Mouse (Mus musculus): Measurements from ENCODE around the gene 1700037H04Rik. TPM values are rescaled to one million over a fixed set of nuclear protein-coding genes. Genes with fewer than 3 reads are reported as not detected.
A peak's percentile ranks its signal among the peaks of the same experiment; 100 is the strongest.

1700037H04Rik gene
- polyA plus RNA-seq, 1 experiment from 2014 or later = 73.0 TPM

DNA sequence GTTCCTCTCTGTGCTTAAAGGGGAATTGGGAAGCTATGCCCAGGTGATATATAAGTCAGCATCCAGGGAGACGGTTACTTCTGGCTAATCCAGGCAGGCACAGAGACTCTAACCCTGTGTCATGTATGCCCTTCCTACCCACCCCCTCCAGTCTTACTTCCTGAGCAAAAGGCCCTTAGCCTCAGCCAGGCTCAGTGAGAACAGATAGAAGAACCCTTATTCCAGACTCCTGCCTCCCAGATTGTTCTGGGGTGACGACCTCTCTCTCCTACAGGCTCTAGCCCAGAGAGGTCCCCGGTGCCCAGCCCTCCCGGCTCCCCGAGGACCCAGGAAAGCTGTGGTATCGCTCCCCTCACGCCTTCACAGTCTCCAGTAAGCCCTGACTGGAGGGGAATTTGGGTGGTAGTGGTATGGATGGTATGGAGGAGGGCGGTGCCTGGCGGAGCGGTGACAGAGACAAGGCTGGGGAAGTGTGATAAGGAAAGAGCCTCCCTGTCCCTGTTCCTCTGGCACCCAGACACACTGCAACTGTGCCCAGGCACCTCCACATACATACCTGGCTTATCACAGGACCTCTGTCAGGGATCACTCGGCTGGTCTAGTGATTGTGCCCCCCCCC is 24.3 kb downstream of the 1700037H04Rik start:
- no peaks in the 10 kb centered on the region for H3K9me3 ChIP-seq (replicated peaks; ENCODE audit: control insufficient read depth, low read length)
- no peak overlapping the region for H3K27ac ChIP-seq (ENCODE audit: low read length)
- peak; percentile 82 for ATAC-seq (ENCODE audit: insufficient read depth, low FRiP score)
- H3K4me2 ChIP-seq (ENCODE audit: low read depth, low read length) = no peak overlapping the region
- no peaks in the 10 kb centered on the region for H3K27me3 ChIP-seq (ENCODE audit: control insufficient read depth, insufficient read depth, low read length)
- 0 out of 2 replicates have a peak, but pooled peaks cover 3% of the 10 kb centered on the region for H3K4me1 ChIP-seq (ENCODE audit: control insufficient read depth, insufficient read depth, low read length)
- WGBS = 54% methylated on average over 11 of the region's 11 CpGs
- no peak overlapping the region for H3K9ac ChIP-seq (ENCODE audit: low read length)
- no peak overlapping the region for H3K4me3 ChIP-seq (replicated peaks; ENCODE audit: low read length)
- 0 out of 2 replicates have a peak, but pooled peaks cover 3% of the 10 kb centered on the region for H3K36me3 ChIP-seq (ENCODE audit: control insufficient read depth, insufficient read depth, low read length)

DNA sequence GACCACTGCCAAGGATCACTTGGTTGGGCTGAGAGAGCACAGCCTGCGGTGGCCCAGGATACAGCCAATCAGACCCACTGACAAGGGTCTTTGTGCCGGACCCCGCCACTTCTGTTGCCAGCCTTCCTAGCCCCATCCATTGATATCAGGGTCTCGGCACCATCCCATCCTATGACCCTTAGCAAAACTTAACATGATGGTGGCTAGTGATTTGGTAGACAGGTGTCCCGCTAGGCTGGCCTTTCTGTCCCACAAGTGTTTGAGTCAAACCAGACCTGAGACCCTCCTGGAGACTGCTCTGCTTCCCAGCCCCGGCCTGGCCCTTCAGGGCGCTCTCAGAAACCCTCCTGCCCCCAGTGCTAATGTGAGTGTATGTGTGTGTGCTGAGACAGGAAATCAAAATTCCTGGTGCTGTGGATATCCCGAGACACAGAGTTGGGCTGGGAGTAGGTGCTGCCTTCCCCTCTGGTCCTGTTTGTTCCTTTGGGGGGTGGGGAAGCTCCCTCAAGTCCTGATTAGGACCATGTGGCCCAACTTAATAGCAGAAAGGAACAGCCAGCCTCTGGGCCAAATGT is 25.0 kb downstream of the 1700037H04Rik start:
- no peak overlapping the region for H3K4me3 ChIP-seq (replicated peaks; ENCODE audit: low read length)
- peak overlapping the region; percentile 55; the same call in 1 of the 2 replicates for H3K27ac ChIP-seq (ENCODE audit: low read length)
- H3K4me2 ChIP-seq (ENCODE audit: low read depth, low read length) = no peak overlapping the region
- 81% methylated on average over 8 of the region's 8 CpGs for WGBS
- no peak for ATAC-seq (ENCODE audit: insufficient read depth, low FRiP score)
- H3K9ac ChIP-seq (ENCODE audit: low read length) = no peak overlapping the region
- no peaks in the 10 kb centered on the region for H3K27me3 ChIP-seq (ENCODE audit: control insufficient read depth, insufficient read depth, low read length)
- no peaks in the 10 kb centered on the region for H3K9me3 ChIP-seq (replicated peaks; ENCODE audit: control insufficient read depth, low read length)
- H3K36me3 ChIP-seq (ENCODE audit: control insufficient read depth, insufficient read depth, low read length) = 0 out of 2 replicates have a peak, but pooled peaks cover 3% of the 10 kb centered on the region
- peaks cover 3% of the 10 kb centered on the region; the same call in 1 of the 2 replicates for H3K4me1 ChIP-seq (ENCODE audit: control insufficient read depth, insufficient read depth, low read length)

DNA sequence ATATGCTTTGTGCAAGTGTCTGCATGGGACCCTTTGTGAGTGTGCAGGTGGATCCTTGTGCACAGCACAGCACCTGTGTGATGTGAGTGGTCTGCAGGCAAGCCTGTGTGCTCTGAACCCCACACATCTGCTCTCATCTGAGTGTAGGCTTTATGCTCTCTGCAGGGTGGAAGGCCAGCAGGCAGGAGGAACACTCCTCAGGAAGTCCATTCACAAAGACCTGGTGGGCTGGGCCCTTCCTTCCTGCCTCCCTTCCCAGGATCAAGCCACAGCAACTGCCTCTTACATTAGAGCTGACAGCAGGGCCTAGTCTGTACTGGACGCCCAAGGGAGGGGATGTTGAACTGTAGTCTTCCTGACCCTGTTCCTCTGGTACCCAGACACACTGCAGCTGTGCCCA is 25.5 kb downstream of the 1700037H04Rik start:
- Histone ChIP-seq H3K4me2 (ENCODE audit: low read depth, low read length) (no peak overlapping the region), H3K36me3 (ENCODE audit: control insufficient read depth, insufficient read depth, low read length) (0 out of 2 replicates have a peak, but pooled peaks cover 3% of the 10 kb centered on the region), H3K9ac (ENCODE audit: low read length) (no peak overlapping the region), H3K27ac (ENCODE audit: low read length) (peak overlapping the region; percentile 55; the same call in 1 of the 2 replicates), H3K4me3 (replicated peaks; ENCODE audit: low read length) (no peak overlapping the region), H3K9me3 (replicated peaks; ENCODE audit: control insufficient read depth, low read length) (no peaks in the 10 kb centered on the region), H3K4me1 (ENCODE audit: control insufficient read depth, insufficient read depth, low read length) (peaks cover 8% of the 10 kb centered on the region), H3K27me3 (ENCODE audit: control insufficient read depth, insufficient read depth, low read length) (no peaks in the 10 kb centered on the region)
- 47% methylated on average over 1 of the region's 1 CpGs for WGBS
- peak; percentile 30; the same call in 1 of the 2 replicates for ATAC-seq (ENCODE audit: insufficient read depth, low FRiP score)

DNA sequence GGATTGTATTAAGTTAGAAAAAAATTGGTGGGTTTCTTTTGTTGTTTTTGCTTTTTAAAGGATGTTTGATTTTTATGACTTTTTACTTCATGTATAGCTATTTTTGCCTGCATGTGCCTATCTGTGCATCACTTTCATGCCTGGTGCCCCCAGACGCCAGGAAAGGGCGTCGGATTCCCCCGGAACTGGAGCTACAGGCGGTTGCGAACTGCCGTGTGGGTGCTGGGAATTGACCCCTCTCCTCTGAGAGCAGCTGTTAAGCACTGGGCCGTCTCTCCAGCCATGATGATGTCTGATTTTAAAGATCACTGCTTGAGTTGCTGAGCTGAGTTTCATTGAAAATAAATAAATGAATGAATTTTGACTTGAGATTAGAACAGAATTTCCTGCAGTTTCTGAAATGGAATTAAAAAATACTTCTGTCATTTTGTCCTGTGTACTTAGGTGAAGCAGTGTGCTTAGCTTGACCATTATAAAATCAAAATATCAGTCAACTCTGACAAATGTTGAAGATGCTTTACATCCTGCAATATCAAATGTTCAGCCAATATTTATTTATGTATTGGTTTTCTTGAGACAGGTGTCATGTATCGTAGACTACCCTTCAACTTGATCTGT is 26.8 kb downstream of the 1700037H04Rik start, which contains the start of gene Gm11037:
Gene Gm11037 (plus strand): TSS at position 568 of the 618 bp plus-strand sequence.
- no peak for ATAC-seq (ENCODE audit: insufficient read depth, low FRiP score)
- peaks cover 13% of the 10 kb centered on the region for H3K4me1 ChIP-seq (ENCODE audit: control insufficient read depth, insufficient read depth, low read length)
- no peak within 1 kb of the TSS for H3K4me2 ChIP-seq (ENCODE audit: low read depth, low read length)
- WGBS = 82% methylated on average over 9 of the region's 9 CpGs
- no peaks in the 10 kb centered on the region for H3K27me3 ChIP-seq (ENCODE audit: control insufficient read depth, insufficient read depth, low read length)
- H3K36me3 ChIP-seq (ENCODE audit: control insufficient read depth, insufficient read depth, low read length) = 0 out of 2 replicates have a peak, but pooled peaks cover 3% of the 10 kb centered on the region
- no peaks in the 10 kb centered on the region for H3K9me3 ChIP-seq (replicated peaks; ENCODE audit: control insufficient read depth, low read length)
- no peak within 1 kb of the TSS for H3K9ac ChIP-seq (ENCODE audit: low read length)
- no peak within 1 kb of the TSS for H3K4me3 ChIP-seq (replicated peaks; ENCODE audit: low read length)
- H3K27ac ChIP-seq (ENCODE audit: low read length) = peak within 1 kb of the TSS; percentile 11; the same call in 1 of the 2 replicates

DNA sequence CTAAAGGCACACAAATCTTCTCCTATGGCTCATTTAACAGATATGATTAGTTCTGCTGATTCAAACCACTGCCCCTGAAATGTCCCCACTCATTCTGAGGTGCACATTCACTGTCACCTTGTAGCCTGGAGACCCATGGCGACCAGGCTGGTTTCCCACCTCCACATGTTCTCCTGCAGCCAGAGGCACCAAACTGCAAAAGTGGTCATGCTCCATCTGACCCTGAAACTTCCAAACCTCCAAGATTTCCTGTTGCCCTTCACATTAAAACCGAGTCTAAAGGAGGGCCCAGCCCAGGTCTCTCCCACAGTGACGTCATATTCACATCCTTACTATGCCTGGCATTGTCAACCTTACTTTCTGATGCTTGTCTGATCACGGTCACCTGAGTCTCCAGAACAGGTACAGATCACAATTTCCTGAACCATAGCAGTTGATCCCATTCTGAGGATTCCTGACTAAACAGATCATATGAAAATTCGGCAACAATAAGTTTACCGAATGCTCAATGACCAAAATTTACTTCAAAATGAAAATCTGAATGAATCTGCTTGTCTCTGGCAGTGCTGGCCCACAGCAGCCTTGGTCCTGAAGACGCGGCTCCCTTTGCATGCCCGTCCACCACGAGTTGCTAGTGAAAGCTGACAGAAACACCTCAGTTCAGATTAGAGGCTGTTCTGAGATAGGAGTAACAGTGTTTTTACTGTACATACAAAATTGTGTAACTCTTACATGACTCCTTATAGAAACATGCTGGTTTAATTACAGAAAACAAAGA is 27.6 kb downstream of the 1700037H04Rik start:
- no peak overlapping the region for H3K27ac ChIP-seq (ENCODE audit: low read length)
- H3K4me3 ChIP-seq (replicated peaks; ENCODE audit: low read length) = no peak overlapping the region
- no peaks in the 10 kb centered on the region for H3K9me3 ChIP-seq (replicated peaks; ENCODE audit: control insufficient read depth, low read length)
- ATAC-seq (ENCODE audit: insufficient read depth, low FRiP score) = no peak
- 84% methylated on average over 10 of the region's 10 CpGs for WGBS
- H3K27me3 ChIP-seq (ENCODE audit: control insufficient read depth, insufficient read depth, low read length) = no peaks in the 10 kb centered on the region
- no peak overlapping the region for H3K4me2 ChIP-seq (ENCODE audit: low read depth, low read length)
- H3K36me3 ChIP-seq (ENCODE audit: control insufficient read depth, insufficient read depth, low read length) = 0 out of 2 replicates have a peak, but pooled peaks cover 3% of the 10 kb centered on the region
- H3K4me1 ChIP-seq (ENCODE audit: control insufficient read depth, insufficient read depth, low read length) = peaks cover 17% of the 10 kb centered on the region
- no peak overlapping the region for H3K9ac ChIP-seq (ENCODE audit: low read length)

DNA sequence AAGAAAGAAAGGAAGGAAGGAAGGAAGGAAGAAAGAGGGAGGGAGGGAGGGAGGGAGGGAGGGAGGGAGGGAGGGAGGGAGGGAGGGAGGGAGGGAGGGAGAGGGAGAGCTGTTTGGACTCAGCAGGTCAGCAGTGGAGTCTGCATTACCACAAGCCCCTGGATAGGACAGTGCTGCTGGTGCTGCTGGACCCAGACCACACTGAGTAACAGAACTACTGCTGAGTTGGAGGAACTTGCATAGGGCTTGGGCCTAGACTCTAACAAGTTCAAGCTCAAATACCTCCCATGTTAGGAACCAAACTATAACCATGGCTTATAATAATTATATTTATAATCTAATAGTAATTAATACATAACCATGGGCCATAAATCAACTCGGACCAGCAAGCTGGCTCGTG is 29.0 kb downstream of the 1700037H04Rik start:
- Histone ChIP-seq H3K4me3 (replicated peaks; ENCODE audit: low read length) (no peak overlapping the region), H3K27ac (ENCODE audit: low read length) (no peak overlapping the region), H3K36me3 (ENCODE audit: control insufficient read depth, insufficient read depth, low read length) (0 out of 2 replicates have a peak, but pooled peaks cover 3% of the 10 kb centered on the region), H3K9ac (ENCODE audit: low read length) (no peak overlapping the region), H3K4me1 (ENCODE audit: control insufficient read depth, insufficient read depth, low read length) (peaks cover 28% of the 10 kb centered on the region), H3K27me3 (ENCODE audit: control insufficient read depth, insufficient read depth, low read length) (no peaks in the 10 kb centered on the region), H3K4me2 (ENCODE audit: low read depth, low read length) (no peak overlapping the region), H3K9me3 (replicated peaks; ENCODE audit: control insufficient read depth, low read length) (no peaks in the 10 kb centered on the region)
- 80% methylated on average over 2 of the region's 2 CpGs for WGBS
- no peak for ATAC-seq (ENCODE audit: insufficient read depth, low FRiP score)

DNA sequence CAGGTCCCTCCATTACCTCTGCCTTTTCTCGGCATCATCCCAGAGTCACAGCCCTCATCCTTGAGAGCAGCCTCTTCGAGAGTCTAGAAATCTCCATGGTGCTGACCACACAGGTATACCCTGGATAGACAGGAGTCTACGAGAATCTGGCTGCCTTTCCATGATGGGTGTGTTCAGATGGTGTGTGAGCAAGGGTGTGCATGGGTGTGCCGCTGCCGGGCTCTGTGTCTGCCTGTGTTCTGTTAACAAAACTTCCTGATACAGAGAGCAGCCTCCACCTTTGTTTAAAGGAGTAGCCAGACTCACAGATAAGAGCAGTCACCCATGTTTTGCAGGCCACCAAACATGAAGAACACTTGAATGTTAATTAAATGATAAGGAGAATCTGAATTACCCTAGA is 30.0 kb downstream of the 1700037H04Rik start:
- Histone ChIP-seq H3K9ac (ENCODE audit: low read length) (peak overlapping the region; percentile 11; the same call in 1 of the 2 replicates), H3K4me2 (ENCODE audit: low read depth, low read length) (peak overlapping the region; percentile 68), H3K4me1 (ENCODE audit: control insufficient read depth, insufficient read depth, low read length) (peaks cover 28% of the 10 kb centered on the region), H3K36me3 (ENCODE audit: control insufficient read depth, insufficient read depth, low read length) (0 out of 2 replicates have a peak, but pooled peaks cover 3% of the 10 kb centered on the region), H3K4me3 (replicated peaks; ENCODE audit: low read length) (no peak overlapping the region), H3K27me3 (ENCODE audit: control insufficient read depth, insufficient read depth, low read length) (no peaks in the 10 kb centered on the region), H3K9me3 (replicated peaks; ENCODE audit: control insufficient read depth, low read length) (no peaks in the 10 kb centered on the region), H3K27ac (ENCODE audit: low read length) (no peak overlapping the region; the same call in 1 of the 2 replicates)
- 53% methylated on average over 5 of the region's 5 CpGs for WGBS
- no peak for ATAC-seq (ENCODE audit: insufficient read depth, low FRiP score)

DNA sequence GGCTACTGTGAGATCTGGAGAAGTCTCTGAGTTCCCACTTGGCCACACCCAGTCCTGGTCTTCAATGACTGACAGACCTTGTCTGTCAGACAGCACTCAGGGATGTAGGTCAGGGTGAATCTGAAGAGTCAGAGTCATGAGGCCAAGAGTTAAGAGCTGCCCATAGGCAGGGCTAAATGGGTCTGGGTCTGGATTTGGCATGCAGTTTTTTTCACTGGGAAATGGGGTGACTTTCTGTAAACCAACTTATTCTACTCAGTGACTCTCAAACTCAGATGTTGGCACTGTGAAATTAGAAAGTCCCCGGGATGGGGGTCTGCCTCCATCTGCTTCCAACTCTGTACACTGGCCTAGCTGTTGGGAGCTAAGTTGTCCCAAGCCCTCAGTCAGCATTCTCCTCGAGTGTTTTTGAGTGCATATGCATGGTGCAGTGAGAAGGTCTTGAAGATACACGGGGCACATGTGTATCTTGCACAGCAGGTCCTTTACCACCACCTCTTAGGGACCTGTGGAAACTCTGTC is 31.2 kb downstream of the 1700037H04Rik start:
- Histone ChIP-seq H3K36me3 (ENCODE audit: control insufficient read depth, insufficient read depth, low read length) (no peaks in the 10 kb centered on the region), H3K9ac (ENCODE audit: low read length) (peak overlapping the region; percentile 87), H3K9me3 (replicated peaks; ENCODE audit: control insufficient read depth, low read length) (no peaks in the 10 kb centered on the region), H3K27me3 (ENCODE audit: control insufficient read depth, insufficient read depth, low read length) (no peaks in the 10 kb centered on the region), H3K27ac (ENCODE audit: low read length) (no peak overlapping the region), H3K4me3 (replicated peaks; ENCODE audit: low read length) (peak overlapping the region; percentile 73), H3K4me2 (ENCODE audit: low read depth, low read length) (peak overlapping the region; percentile 68), H3K4me1 (ENCODE audit: control insufficient read depth, insufficient read depth, low read length) (peaks cover 25% of the 10 kb centered on the region)
- ATAC-seq (ENCODE audit: insufficient read depth, low FRiP score) = no peak
- whole genome bisulfite sequencing = 78% methylated on average over 3 of the region's 3 CpGs
